Mouse (Mus musculus) heart, embryonic 14.5 days (tissue): ENCODE measurements around the gene Nf1. TPM values are rescaled to one million over a fixed set of nuclear protein-coding genes. Genes with fewer than 3 reads are reported as not detected.

Experiments
- ATAC-seq: fragments of 200-750 bp; cut with Nextera tagmentation; 2 replicates; pipeline ENCODE4 v1.8.0; 2017; ENCODE audit warnings: low read depth, moderate TSS enrichment; ENCODE audit not compliant: insufficient number of reproducible peaks, insufficient read depth, low FRiP score
- H3K27ac ChIP-seq, 2 experiments: fragments of 200-500 bp in 1 of 2; fragments of 300-500 bp in 1 of 2; sonication (generic) in 1 of 2; replicated peaks in 1 of 2; 2 replicates each; pipeline ENCODE4 v1.5.1; 2012 to 2014; ENCODE audit warnings: low read depth in 2 of 2, low read length in 2 of 2, control low read depth in 1 of 2, mild to moderate bottlenecking in 1 of 2, mixed read lengths in 1 of 2; ENCODE audit not compliant: control insufficient read depth in 1 of 2, insufficient read depth in 1 of 2
- H3K27me3 ChIP-seq: fragments of 300-500 bp; sonication (generic); 2 replicates; pipeline ENCODE4 v1.6.1; 2014; ENCODE audit warnings: mild to moderate bottlenecking, low read length, control low read depth; ENCODE audit not compliant: control insufficient read depth, insufficient read depth
- H3K36me3 ChIP-seq: fragments of 300-500 bp; sonication (generic); 2 replicates; pipeline ENCODE4 v1.6.1; 2014; ENCODE audit warnings: mild to moderate bottlenecking, control low read depth, low read length, mixed read lengths; ENCODE audit not compliant: control insufficient read depth, insufficient read depth
- H3K4me1 ChIP-seq, 2 experiments: fragments of 200-500 bp in 1 of 2; fragments of 300-500 bp in 1 of 2; sonication (generic) in 1 of 2; 2 replicates each; pipeline ENCODE4 v1.6.1; 2012 to 2014; ENCODE audit warnings: low read length in 2 of 2, control low read depth in 1 of 2, mixed read lengths in 1 of 2; ENCODE audit not compliant: control insufficient read depth in 2 of 2, insufficient read depth in 2 of 2
- H3K4me2 ChIP-seq: fragments of 300-500 bp; sonication (generic); 2 replicates; pipeline ENCODE4 v1.6.1; 2014; ENCODE audit warnings: mild to moderate bottlenecking, low read length
- H3K4me3 ChIP-seq, 2 experiments: fragments of 200-500 bp in 1 of 2; fragments of 300-500 bp in 1 of 2; sonication (generic) in 1 of 2; 2 replicates each; pipeline ENCODE4 v1.5.1; 2012 to 2014; ENCODE audit warnings: low read length in 2 of 2, mild to moderate bottlenecking in 2 of 2, control low read depth in 1 of 2, low read depth in 1 of 2, moderate library complexity in 1 of 2; ENCODE audit not compliant: control insufficient read depth in 1 of 2, insufficient read depth in 1 of 2
- H3K9ac ChIP-seq: fragments of 300-500 bp; sonication (generic); 2 replicates; pipeline ENCODE4 v1.6.1; 2014; ENCODE audit warnings: mild to moderate bottlenecking, low read length
- H3K9me3 ChIP-seq: fragments of 300-500 bp; sonication (generic); 2 replicates; pipeline ENCODE4 v1.6.1; 2016; ENCODE audit warnings: low read length, control low read depth; ENCODE audit not compliant: control insufficient read depth
- WGBS: fragments of 180-500 bp; shearing (Covaris S2); extraction: QIAGEN DNeasy Blood & Tissue Kit; methylation state at CpG from one replicate; pipeline ENCODE4 v1.1.7; 2014; 5-methylcytosine and 5-hydroxymethylcytosine counted together
- polyA plus RNA-seq: library from polyadenylated mRNA; unstranded; fragments of >200 nt; fragmentation: Nextera tagmentation; extraction: Ambion mirVana; gene quantifications from 2 replicates; pipeline ENCODE4 v1.2.1, GENCODE M21; 2014

The Nf1 gene
- polyA plus RNA-seq, 1 experiment from 2014 or later, result 7.7 TPM

GRCm38 (mm10) chr11:79328060-79328459 lies 11.4 kb upstream of the Nf1 start:
- Histone ChIP-seq H3K9me3 (no peaks in the 10 kb centered on the region), H3K9ac (no peak overlapping the region), H3K4me3 (no peak overlapping the region), H3K4me1 (no peaks in the 10 kb centered on the region; a peak in 1 of 4 replicates), H3K36me3 (no peaks in the 10 kb centered on the region), H3K27me3 (no peaks in the 10 kb centered on the region), H3K27ac (no peak overlapping the region), H3K4me2 (no peak overlapping the region)
- WGBS, result 84% methylated on average over 4 of the region's 4 CpGs
- ATAC-seq, result no peak

DNA sequence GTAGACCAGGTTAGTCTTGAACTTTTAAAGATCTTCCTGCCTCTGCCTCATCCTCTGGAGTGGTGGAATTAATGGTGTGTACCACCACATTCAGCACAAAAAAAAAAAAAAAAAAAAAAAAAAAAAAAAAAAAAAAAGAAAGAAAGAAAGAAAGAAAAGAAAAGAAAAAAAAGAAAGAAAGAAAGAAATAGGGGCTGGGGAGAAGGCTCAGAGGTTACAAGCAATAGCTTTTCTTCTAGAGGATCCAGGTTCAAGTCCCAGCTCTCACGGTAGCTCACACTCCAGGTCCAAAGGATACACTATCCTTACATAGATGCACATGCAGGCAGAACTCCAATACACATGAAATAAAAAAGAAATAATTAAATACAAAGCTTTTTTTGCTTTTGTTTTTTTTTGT lies 9.9 kb upstream of the Nf1 start:
- Histone ChIP-seq H3K4me1 (no peaks in the 10 kb centered on the region), H3K27me3 (no peaks in the 10 kb centered on the region), H3K36me3 (no peaks in the 10 kb centered on the region), H3K9ac (no peak overlapping the region), H3K4me2 (no peak overlapping the region), H3K4me3 (no peak overlapping the region), H3K9me3 (no peaks in the 10 kb centered on the region), H3K27ac (no peak overlapping the region)
- WGBS, result 95% methylated on average over 1 of the region's 1 CpGs
- ATAC-seq, result no peak

DNA sequence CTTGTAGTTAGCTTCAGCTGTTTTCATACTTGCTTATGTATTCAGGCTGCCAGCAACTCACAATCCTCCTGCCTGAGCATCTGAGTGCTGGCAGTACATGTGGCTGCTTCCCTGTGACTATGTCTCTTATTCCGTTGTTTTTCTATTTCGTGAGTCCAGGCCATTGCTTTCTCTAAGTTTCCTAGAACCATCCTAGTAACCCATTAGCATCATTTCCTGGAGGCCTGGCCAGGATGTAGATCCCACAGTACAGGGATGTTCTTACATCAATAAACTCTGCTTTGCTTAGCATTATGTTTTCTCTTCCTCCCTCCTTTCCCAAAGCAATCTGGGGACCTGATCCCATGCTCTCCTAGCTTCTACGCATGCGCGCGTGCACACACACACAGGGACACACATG lies 4.4 kb upstream of the Nf1 start:
- Histone ChIP-seq H3K4me3 (no peak overlapping the region), H3K9me3 (no peaks in the 10 kb centered on the region), H3K36me3 (no peaks in the 10 kb centered on the region), H3K4me2 (no peak overlapping the region), H3K4me1 (peaks cover 7 to 8% of the 10 kb centered on the region in 2 experiments; a peak in 2 of 4 replicates), H3K9ac (no peak overlapping the region), H3K27me3 (no peaks in the 10 kb centered on the region), H3K27ac (no peak overlapping the region)
- ATAC-seq, result no peak
- 88% methylated on average over 6 of the region's 6 CpGs for WGBS

GRCm38 (mm10) chr11:79336722-79337267 lies 2.7 kb upstream of the Nf1 start:
- 88% methylated on average over 5 of the region's 5 CpGs for WGBS
- H3K9me3 ChIP-seq, result no peaks in the 10 kb centered on the region
- H3K4me2 ChIP-seq, result no peak overlapping the region
- no peaks in the 10 kb centered on the region for H3K27me3 ChIP-seq
- H3K27ac ChIP-seq, result no peak overlapping the region
- H3K36me3 ChIP-seq, result peaks cover 2% of the 10 kb centered on the region; the same call in 1 of the 2 replicates
- peaks cover 10 to 16% of the 10 kb centered on the region in 2 experiments; a peak in 3 of 4 replicates for H3K4me1 ChIP-seq
- no peak overlapping the region for H3K9ac ChIP-seq
- H3K4me3 ChIP-seq, result no peak overlapping the region
- ATAC-seq, result no peak

GRCm38 (mm10) chr11:79338621-79339020 lies 872 bp upstream of the Nf1 start:
- H3K4me1 ChIP-seq, result peaks cover 10 to 16% of the 10 kb centered on the region in 2 experiments; a peak in 3 of 4 replicates
- H3K27me3 ChIP-seq, result no peaks in the 10 kb centered on the region
- H3K4me2 ChIP-seq, result peak overlapping the region; percentile 63
- peak overlapping the region in 1 of 2 experiments; percentile 97; a peak in 3 of 4 replicates for H3K4me3 ChIP-seq
- no peaks in the 10 kb centered on the region for H3K9me3 ChIP-seq
- H3K36me3 ChIP-seq, result peaks cover 19% of the 10 kb centered on the region
- peak overlapping the region; percentile 96 for H3K9ac ChIP-seq
- ATAC-seq, result no peak
- WGBS, result 33% methylated on average over 4 of the region's 4 CpGs
- peak overlapping the region in 1 of 2 experiments; percentile 92; a peak in 1 of 4 replicates for H3K27ac ChIP-seq

GRCm38 (mm10) chr11:79339808-79340781 lies 602 bp downstream of the Nf1 start:
- Histone ChIP-seq H3K27ac (peak overlapping the region; percentile 27 to 92), H3K36me3 (peaks cover 29% of the 10 kb centered on the region), H3K9me3 (no peaks in the 10 kb centered on the region), H3K4me3 (peak overlapping the region; percentile 86 to 97), H3K4me1 (peaks cover 10 to 16% of the 10 kb centered on the region in 2 experiments; a peak in 3 of 4 replicates), H3K4me2 (peak overlapping the region; percentile 63), H3K27me3 (no peaks in the 10 kb centered on the region), H3K9ac (peak overlapping the region; percentile 96)
- peak; percentile 68 for ATAC-seq
- under 1% methylated on average over 43 of the region's 63 CpGs for WGBS

DNA sequence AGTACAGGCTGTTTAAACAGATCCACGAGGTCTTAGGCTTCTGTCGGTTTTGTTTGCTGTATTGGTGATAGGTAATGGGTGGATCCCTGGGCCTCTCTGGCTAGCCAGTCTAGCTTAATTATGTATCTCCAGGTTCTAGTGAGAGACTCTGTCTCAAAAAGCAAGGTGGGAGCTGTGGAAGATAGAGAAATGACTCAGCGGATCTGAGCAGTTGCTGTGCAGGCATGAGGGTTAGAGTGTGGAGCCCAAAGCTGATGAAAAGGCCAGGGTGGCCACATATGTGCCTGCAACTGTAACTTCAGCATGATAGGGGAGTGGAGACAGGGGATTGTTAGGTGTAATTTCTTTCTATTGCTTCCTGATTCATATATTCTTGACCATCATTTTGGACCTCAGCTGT lies 17.5 kb downstream of the Nf1 start:
- no peaks in the 10 kb centered on the region for H3K36me3 ChIP-seq
- H3K4me3 ChIP-seq, result no peak overlapping the region
- no peak for ATAC-seq
- H3K27me3 ChIP-seq, result no peaks in the 10 kb centered on the region
- H3K9ac ChIP-seq, result no peak overlapping the region
- no peak overlapping the region for H3K27ac ChIP-seq
- H3K4me2 ChIP-seq, result no peak overlapping the region
- WGBS, result 78% methylated on average over 3 of the region's 3 CpGs
- no peaks in the 10 kb centered on the region for H3K9me3 ChIP-seq
- peaks cover 0 to 13% of the 10 kb centered on the region in 2 experiments; a peak in 2 of 4 replicates for H3K4me1 ChIP-seq
